Mouse (Mus musculus) small intestine, adult 2 months (tissue): ENCODE results near the gene Scmh1. TPM values are rescaled to one million over a fixed set of nuclear protein-coding genes. Genes with fewer than 3 reads are reported as not detected.

ENCODE experiments used
- H3K27ac ChIP-seq: fragments of 200-500 bp; 2 replicates; pipeline ENCODE4 v1.5.1; 2012; ENCODE audit warnings: low read depth, low read length, control low read depth, inconsistent platforms; ENCODE audit not compliant: insufficient read depth
- H3K27me3 ChIP-seq: fragments of 200-500 bp; 2 replicates; pipeline ENCODE4 v1.6.1; 2012; ENCODE audit warnings: mild to moderate bottlenecking, moderate library complexity, low read length, inconsistent platforms; ENCODE audit not compliant: control insufficient read depth, insufficient read depth
- H3K36me3 ChIP-seq: fragments of 200-500 bp; 2 replicates; pipeline ENCODE4 v1.6.1; 2012; ENCODE audit warnings: mild to moderate bottlenecking, low read length, control low read depth, inconsistent platforms; ENCODE audit not compliant: control insufficient read depth, insufficient read depth
- H3K4me1 ChIP-seq: fragments of 200-500 bp; 2 replicates; pipeline ENCODE4 v1.6.1; 2012; ENCODE audit warnings: low read length, inconsistent platforms, mixed read lengths; ENCODE audit not compliant: control insufficient read depth, insufficient read depth, insufficient read length
- H3K4me3 ChIP-seq: fragments of 200-500 bp; 2 replicates; pipeline ENCODE4 v1.5.1; 2012; ENCODE audit warnings: low read depth, mild to moderate bottlenecking, control low read depth, inconsistent platforms, low read length, moderate library complexity
- CTCF ChIP-seq: fragments of 200-500 bp; IDR thresholded peaks from 2 replicates; pipeline ENCODE4 v1.5.1; 2012; ENCODE audit warnings: low read depth, mild to moderate bottlenecking, control low read depth, inconsistent platforms, low read length, moderate library complexity, mixed read lengths; ENCODE audit not compliant: insufficient replicate concordance, insufficient read length; ENCODE audit errors: extremely low read depth
- POLR2A ChIP-seq: fragments of 200-500 bp; IDR thresholded peaks from 2 replicates; pipeline ENCODE4 v1.6.1; 2012; ENCODE audit warnings: low read depth, mild to moderate bottlenecking, control low read depth, inconsistent platforms, low read length, moderate library complexity
- WGBS: fragments of 180-500 bp; shearing (Covaris S2); methylation state at CpG from one replicate; pipeline ENCODE4 v1.1.7; 2018; 5-methylcytosine and 5-hydroxymethylcytosine counted together
- polyA plus RNA-seq: library from polyadenylated mRNA; depleted of rRNA; stranded (reverse); fragments of >200 nt; gene quantifications from 2 replicates; pipeline ENCODE4 v1.2.3, GENCODE M21; 2012

Gene Scmh1
- polyA plus RNA-seq, 1 experiment, result 10.6 TPM

DNA sequence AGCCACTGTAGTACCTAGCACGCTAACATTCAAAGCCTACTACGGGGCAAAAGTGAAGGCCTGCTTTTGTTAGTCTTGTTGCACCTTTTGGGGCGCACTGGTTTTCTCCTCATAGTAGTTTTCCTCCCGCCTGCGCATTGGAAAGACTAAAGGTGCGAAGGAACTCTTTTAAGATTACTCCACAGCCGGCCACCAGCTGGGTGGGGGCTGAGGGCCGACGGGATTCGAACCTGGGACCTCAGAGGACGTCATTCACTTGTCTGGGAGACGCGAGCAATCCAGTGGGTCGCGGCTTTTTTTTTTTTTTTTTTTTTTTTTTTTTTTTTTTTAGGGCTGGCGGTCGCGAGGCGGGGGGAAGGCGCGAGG is 320 bp upstream of the Scmh1 start:
- TF ChIP-seq CTCF (no peak), POLR2A (no peak)
- H3K36me3 ChIP-seq, result no peaks in the 10 kb centered on the region
- H3K27ac ChIP-seq, result no peak overlapping the region

DNA sequence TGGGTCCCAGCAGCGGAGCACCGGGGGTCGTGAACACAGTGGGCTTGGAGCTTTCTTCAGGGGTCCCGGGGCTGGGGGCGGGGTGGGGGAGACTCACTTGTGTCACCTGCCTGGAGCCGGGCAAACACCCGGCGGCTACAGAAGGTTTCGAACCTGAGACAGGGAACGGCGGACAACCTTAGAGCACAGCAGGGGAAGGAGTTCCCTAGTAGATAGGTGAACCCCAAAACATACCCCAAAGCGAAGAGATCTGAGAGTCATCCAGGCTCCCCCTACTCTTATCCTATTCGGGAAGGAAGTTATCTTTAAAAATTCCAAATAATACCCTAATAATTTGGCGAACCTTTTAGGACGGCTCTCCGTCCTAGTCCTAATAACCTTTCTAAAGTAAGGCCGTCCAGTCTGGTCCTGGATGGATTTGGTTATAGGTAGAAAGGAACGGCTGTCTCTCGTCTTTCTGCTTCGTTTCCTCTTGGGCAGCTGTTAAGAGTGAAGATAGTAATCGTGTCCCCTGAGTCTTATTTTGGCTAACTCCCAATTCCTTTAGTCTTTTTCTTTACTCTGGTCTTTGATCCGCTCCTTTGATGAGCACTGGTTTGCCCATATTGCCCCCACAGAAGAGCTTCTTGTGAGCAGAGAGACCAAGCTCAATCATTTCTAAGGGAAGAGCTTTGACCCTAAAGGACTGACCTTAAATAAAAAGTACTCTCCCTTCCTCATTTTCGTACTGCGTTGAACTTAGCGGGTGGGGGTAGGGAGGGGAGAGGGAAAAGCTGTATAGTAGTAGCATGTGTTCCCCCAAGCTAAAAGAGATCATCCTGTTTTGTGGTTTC is 941 bp downstream of the Scmh1 start:
- Histone ChIP-seq H3K36me3 (no peaks in the 10 kb centered on the region), H3K27me3 (peaks cover 2% of the 10 kb centered on the region; the same call in 1 of the 2 replicates), H3K4me1 (no peaks in the 10 kb centered on the region; the same call in 1 of the 2 replicates), H3K27ac (peak overlapping the region; percentile 49; the same call in 1 of the 2 replicates), H3K4me3 (peak overlapping the region; percentile 88)
- TF ChIP-seq POLR2A (no peak), CTCF (no peak)
- WGBS, result 7% methylated on average over 25 of the region's 25 CpGs

More for the DNA sequence above, 320 bp upstream of the Scmh1 start:
- H3K4me3 ChIP-seq, result peak overlapping the region; percentile 88
- H3K27me3 ChIP-seq, result peaks cover 2% of the 10 kb centered on the region; the same call in 1 of the 2 replicates
- WGBS, result 13% methylated on average over 19 of the region's 21 CpGs
- no peaks in the 10 kb centered on the region; the same call in 1 of the 2 replicates for H3K4me1 ChIP-seq

DNA sequence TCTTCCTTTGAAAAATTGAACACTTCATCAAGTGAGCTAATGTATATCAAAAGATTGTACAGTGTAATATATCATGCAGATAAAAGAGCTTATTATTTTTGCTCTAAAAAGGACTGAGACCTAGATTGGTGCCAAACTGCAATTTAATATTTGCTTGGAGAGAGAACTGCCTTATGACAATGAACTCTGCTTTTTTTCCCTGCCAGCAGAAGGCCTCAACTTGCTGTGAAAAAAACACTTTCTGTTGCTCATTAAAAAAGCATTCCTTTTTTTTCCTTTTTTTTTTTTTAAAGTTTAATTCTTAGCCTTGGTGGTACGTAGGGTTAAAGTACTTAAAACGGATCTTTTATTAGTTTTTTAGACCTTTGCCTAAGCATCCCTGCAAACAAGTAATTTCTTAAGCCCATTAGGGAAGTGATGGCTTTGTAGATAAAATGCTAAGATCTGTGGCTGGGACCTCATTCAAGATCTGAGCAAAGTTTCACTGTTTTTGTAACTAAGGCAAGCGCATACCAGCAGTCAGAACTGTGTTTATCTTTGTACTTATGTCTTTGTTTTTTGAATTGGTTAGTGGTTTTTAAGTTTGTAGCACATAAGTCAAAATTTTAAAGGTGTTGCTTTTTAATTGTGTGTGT is 1.7 kb downstream of the Scmh1 start:
- no peaks in the 10 kb centered on the region for H3K36me3 ChIP-seq
- peaks cover 2% of the 10 kb centered on the region; the same call in 1 of the 2 replicates for H3K27me3 ChIP-seq
- H3K27ac ChIP-seq, result no peak overlapping the region
- H3K4me3 ChIP-seq, result no peak overlapping the region
- no peaks in the 10 kb centered on the region; the same call in 1 of the 2 replicates for H3K4me1 ChIP-seq
- 58% methylated on average over 3 of the region's 3 CpGs for WGBS
- TF ChIP-seq POLR2A, result no peak
- TF ChIP-seq CTCF, result no peak

DNA sequence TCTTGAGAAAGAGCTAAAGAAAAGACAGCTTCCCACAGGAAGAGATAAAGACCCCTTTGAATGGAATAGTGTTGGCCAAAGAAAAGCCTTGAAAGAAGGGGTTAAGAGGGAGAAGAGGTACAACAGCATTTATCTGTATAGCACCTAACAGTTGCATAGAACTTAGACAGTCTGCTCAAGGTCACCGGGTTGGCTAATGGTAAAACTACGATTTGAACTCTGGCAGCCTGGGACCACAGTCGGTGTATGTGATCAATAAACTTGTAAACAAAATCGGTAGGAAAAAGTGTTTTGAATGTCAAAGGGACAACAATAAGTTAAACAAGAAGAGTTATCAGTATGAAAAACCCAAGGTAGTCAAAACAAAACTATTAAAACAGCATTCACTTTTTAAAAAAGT is 13.0 kb downstream of the Scmh1 start:
- Histone ChIP-seq H3K4me3 (no peak overlapping the region), H3K4me1 (no peaks in the 10 kb centered on the region), H3K27ac (no peak overlapping the region), H3K27me3 (no peaks in the 10 kb centered on the region), H3K36me3 (no peaks in the 10 kb centered on the region)
- WGBS, result 69% methylated on average over 4 of the region's 4 CpGs
- TF ChIP-seq POLR2A, result no peak
- TF ChIP-seq CTCF, result no peak

DNA sequence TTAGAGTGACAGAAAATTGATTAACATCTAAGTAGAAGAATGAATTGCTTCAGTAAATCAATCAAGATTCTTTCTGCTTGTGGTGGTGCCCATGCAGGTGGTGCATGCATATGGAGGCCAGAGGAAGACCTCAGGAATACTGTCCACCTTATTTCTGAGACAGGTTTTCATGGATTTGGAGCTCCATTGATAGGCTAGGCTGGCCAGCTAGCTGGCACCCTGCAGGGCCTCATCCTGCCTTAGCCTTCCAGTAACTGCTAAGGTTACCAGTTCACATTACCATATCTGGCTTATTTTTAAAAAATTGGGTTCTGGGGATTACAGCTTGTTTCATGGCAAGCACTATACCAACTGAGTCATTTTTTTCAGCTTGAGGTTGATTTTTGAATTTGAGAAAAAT is 15.1 kb downstream of the Scmh1 start:
- no peaks in the 10 kb centered on the region for H3K27me3 ChIP-seq
- TF ChIP-seq POLR2A, result no peak
- no peak for TF ChIP-seq CTCF
- no peak overlapping the region for H3K27ac ChIP-seq
- no peaks in the 10 kb centered on the region for H3K4me1 ChIP-seq
- no peak overlapping the region for H3K4me3 ChIP-seq
- H3K36me3 ChIP-seq, result no peaks in the 10 kb centered on the region

DNA sequence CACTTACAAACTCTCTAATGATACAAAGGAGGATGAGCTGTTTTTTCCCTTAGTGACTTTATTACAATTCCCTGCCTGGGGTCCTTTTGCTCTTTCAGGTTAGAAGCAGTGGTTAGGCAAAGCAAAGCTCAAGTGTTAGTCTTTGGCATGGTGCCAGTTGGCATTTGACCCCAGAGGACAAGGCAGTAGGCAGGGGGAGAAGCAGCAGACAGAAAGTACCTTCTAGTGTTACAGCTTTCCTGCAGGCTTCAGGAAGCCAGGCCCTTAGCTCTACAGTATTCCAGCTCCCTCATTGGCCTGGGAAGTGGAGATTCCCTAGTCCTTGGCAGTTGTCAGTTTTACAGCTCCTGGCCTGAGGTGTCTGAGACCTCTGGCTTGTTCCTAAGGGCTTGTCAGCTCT is 15.6 kb downstream of the Scmh1 start:
- Histone ChIP-seq H3K4me3 (no peak overlapping the region), H3K27ac (no peak overlapping the region), H3K36me3 (no peaks in the 10 kb centered on the region), H3K27me3 (no peaks in the 10 kb centered on the region), H3K4me1 (no peaks in the 10 kb centered on the region)
- TF ChIP-seq CTCF, result no peak
- TF ChIP-seq POLR2A, result no peak

- no peak overlapping the region for H3K4me3 ChIP-seq
- H3K36me3 ChIP-seq, result no peaks in the 10 kb centered on the region
- no peaks in the 10 kb centered on the region for H3K4me1 ChIP-seq
- H3K27ac ChIP-seq, result no peak overlapping the region
- H3K27me3 ChIP-seq, result no peaks in the 10 kb centered on the region
- TF ChIP-seq POLR2A, result no peak
- no peak for TF ChIP-seq CTCF
Measured at GRCm38 (mm10) chr4:120430601-120431000, 25.5 kb downstream of the Scmh1 start.
